Mouse (Mus musculus) C2C12 (cell line): ENCODE measurements at regions not wholly inside any gene's neighbourhood (a gene's known extent, or its start where the extent isn't known, plus 50 kb on each side); places are given as distances from the start of the nearest gene placed in this dataset.

Experiments
- H3K27me3 ChIP-seq: one replicate; pipeline ENCODE4 v1.6.1; 2011; ENCODE audit not compliant: control insufficient read depth, insufficient read depth, insufficient read length
- H3K36me3 ChIP-seq: one replicate; pipeline ENCODE4 v1.6.1; 2011; ENCODE audit not compliant: control insufficient read depth, insufficient read depth
- H3K4me3 ChIP-seq: one replicate; pipeline ENCODE4 v1.5.1; 2011; ENCODE audit warnings: mild to moderate bottlenecking, control low read depth; ENCODE audit not compliant: poor library complexity, insufficient read depth, severe bottlenecking
- H3K79me2 ChIP-seq: one replicate; pipeline ENCODE4 v1.6.1; 2011; ENCODE audit not compliant: control insufficient read depth, insufficient read depth
- H3K79me3 ChIP-seq: one replicate; pipeline ENCODE4 v1.6.1; 2011; ENCODE audit warnings: low read depth, control low read depth
- H3ac ChIP-seq: one replicate; pipeline ENCODE3; 2011; ENCODE audit warnings: low read depth; ENCODE audit not compliant: control insufficient read depth, insufficient read length
- CEBPB ChIP-seq: IDR thresholded peaks from one replicate; pipeline ENCODE4 v1.6.1; 2011; ENCODE audit warnings: low read depth, mild to moderate bottlenecking, control low read depth, moderate library complexity
- CTCF ChIP-seq: IDR thresholded peaks from one replicate; pipeline ENCODE4 v1.5.1; 2011; ENCODE audit not compliant: control insufficient read depth, insufficient read depth, insufficient read length
- FOSL1 ChIP-seq: IDR thresholded peaks from one replicate; pipeline ENCODE4 v1.8.0; 2011; ENCODE audit warnings: mild to moderate bottlenecking, low read length; ENCODE audit not compliant: poor library complexity, insufficient read depth, severe bottlenecking
- MAX ChIP-seq: IDR thresholded peaks from one replicate; pipeline ENCODE4 v1.6.1; 2011; ENCODE audit warnings: mild to moderate bottlenecking, control low read depth
- MYOD1 ChIP-seq: IDR thresholded peaks from one replicate; pipeline ENCODE4 v1.6.1; 2011; ENCODE audit warnings: low read depth; ENCODE audit not compliant: control insufficient read depth, insufficient read length
- MYOG ChIP-seq: IDR thresholded peaks from one replicate; pipeline ENCODE4 v1.6.1; 2011; ENCODE audit not compliant: control insufficient read depth, insufficient read length; ENCODE audit errors: extremely low read depth
- USF1 ChIP-seq: IDR thresholded peaks from one replicate; pipeline ENCODE4 v1.6.1; 2011; ENCODE audit warnings: low read depth, mild to moderate bottlenecking, control low read depth, moderate library complexity

DNA sequence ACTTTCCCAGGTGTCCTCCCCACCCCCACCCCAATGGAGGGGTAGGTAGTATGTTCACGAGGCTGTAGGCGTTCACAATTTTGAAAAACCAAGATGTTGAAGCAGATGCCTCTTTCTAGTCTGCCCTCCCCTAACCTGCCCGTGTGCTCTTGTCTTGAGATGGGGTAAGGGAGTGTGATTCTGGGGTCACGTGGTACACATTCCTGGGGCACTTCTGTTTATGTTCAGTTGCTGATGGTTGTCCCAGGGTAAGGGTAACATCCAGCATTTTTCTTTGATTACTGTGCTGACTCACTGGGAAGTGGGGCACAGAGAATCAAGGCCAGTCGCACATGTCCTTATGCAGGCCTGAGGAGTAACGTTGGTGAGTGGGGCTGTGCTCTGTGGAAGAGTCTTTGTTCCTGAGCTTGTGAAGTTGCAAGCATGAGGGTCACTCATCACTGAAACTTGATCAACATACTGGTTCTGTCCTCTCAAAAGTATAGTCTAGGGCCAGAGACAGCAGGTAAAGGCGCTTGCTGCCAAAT, 110.3 kb downstream of the Evx1 start:
- Histone ChIP-seq H3K36me3 (no peaks in the 10 kb centered on the region), H3K4me3 (no peak overlapping the region), H3ac (no peak overlapping the region), H3K27me3 (no peaks in the 10 kb centered on the region), H3K79me2 (no peaks in the 10 kb centered on the region), H3K79me3 (no peaks in the 10 kb centered on the region)
- no peak for TF ChIP-seq FOSL1
- peak; percentile 85 for TF ChIP-seq USF1
- TF ChIP-seq MYOG = no peak
- TF ChIP-seq MAX = no peak
- no peak for TF ChIP-seq CTCF
- TF ChIP-seq MYOD1 = no peak

DNA sequence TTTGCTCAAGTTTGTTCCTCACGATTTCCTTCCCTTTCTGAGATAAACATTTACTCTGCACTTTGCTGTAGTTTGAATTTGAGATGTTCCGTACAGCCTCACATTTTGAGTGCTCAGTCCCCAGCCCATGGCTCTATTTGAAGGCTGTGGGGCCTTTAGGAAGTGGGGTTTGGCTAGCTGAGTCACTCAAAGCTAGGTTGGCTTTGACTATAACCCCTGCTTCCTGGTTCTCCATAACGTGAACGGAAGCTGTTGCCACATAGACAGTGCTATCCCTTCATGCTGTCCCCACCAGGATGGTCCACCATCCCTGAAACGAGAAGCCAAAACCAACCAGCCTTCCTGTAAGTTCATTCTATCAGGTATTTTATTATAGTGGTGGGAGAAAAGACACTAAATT, 111.1 kb downstream of the Evx1 start:
- Histone ChIP-seq H3K36me3 (no peaks in the 10 kb centered on the region), H3ac (no peak overlapping the region), H3K79me3 (no peaks in the 10 kb centered on the region), H3K4me3 (no peak overlapping the region), H3K27me3 (no peaks in the 10 kb centered on the region), H3K79me2 (no peaks in the 10 kb centered on the region)
- TF ChIP-seq MYOD1 (no peak), USF1 (no peak), FOSL1 (no peak), CEBPB (no peak), CTCF (no peak), MAX (no peak), MYOG (no peak)

DNA sequence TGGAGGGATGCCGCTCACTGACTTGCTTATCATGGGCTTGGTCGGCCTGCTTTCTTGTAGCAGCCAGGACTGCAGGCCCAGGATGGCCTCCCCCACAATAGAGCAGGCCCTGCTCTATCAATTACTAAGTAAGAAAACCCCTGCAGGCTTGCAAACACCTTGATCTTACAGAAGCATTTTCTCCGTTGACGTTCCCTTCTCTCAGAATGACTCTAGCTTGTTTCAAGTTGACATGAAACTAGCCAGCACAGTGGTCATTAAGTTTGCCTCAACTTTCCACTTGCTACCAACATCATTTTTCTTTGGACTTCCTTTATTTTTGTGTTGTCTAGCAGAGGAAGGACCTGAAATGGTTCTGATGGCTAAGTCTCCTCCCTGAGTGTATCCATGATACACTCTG, 111.8 kb downstream of the Evx1 start:
- H3ac ChIP-seq = no peak overlapping the region
- H3K36me3 ChIP-seq = no peaks in the 10 kb centered on the region
- no peak for TF ChIP-seq MAX
- no peak for TF ChIP-seq CTCF
- TF ChIP-seq CEBPB = no peak
- no peak for TF ChIP-seq USF1
- TF ChIP-seq MYOD1 = no peak
- no peak for TF ChIP-seq FOSL1
- no peak for TF ChIP-seq MYOG

DNA sequence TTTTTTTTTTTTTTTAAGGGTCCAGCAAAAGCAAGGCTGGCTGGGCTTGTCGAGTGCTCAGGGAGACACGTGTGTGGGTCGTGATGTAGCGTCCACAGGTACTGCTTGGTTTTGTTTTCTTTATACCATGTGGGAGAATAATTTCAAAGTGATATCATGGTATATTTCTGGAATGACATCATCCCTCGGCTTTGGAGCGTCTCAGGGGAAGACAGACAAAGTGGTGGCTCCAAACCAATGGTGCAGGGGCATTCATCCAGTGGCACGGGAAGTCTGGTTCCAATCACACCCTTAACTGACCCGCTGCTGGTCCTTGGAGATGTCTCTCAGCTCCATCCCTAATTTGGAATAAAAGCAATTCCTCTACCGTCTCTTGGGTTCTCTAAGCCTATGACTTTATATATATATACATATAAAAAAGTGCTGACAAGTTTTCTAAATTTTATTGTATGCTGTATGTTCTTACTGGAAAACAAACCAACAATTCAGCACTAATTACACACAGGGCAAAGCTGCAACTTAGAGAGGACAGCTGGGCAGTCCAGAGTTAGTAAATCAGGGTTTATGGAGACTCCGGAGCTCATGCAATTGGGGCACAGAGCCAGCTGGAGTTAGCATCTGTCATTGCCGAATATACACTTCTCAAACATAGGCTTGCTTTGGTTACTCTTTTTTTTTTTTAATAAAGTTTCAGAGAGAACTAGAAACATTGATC, 115.3 kb downstream of the Evx1 start:
- Histone ChIP-seq H3K36me3 (no peaks in the 10 kb centered on the region), H3K79me3 (no peaks in the 10 kb centered on the region), H3ac (no peak overlapping the region), H3K4me3 (no peak overlapping the region), H3K79me2 (no peaks in the 10 kb centered on the region), H3K27me3 (no peaks in the 10 kb centered on the region)
- TF ChIP-seq MYOD1 (no peak), CTCF (no peak), CEBPB (no peak), MAX (peak; percentile 25)

More for the DNA sequence above, 111.8 kb downstream of the Evx1 start:
- Histone ChIP-seq H3K79me2 (no peaks in the 10 kb centered on the region), H3K4me3 (no peak overlapping the region), H3K27me3 (no peaks in the 10 kb centered on the region), H3K79me3 (no peaks in the 10 kb centered on the region)

DNA sequence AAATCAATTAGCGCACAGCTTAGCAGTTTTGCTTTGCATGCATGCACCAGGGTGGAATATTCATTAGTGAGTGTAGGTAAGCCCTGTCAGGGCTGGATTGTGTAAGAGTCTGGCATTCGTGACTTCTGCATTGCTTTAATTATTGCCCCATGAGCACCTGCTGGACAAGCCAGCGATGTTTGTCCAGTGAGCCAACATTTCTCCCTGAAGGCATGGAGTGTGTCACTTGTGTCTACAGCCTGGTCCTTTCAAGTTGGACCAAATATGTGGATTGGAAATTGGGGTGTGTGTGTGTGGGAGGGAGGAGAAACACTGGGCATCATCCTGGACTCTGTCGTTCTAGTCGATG, 115.9 kb downstream of the Evx1 start:
- Histone ChIP-seq H3ac (no peak overlapping the region), H3K79me3 (no peaks in the 10 kb centered on the region), H3K79me2 (no peaks in the 10 kb centered on the region), H3K36me3 (no peaks in the 10 kb centered on the region), H3K27me3 (no peaks in the 10 kb centered on the region), H3K4me3 (no peak overlapping the region)
- no peak for TF ChIP-seq MAX
- no peak for TF ChIP-seq MYOG
- TF ChIP-seq CEBPB = no peak
- TF ChIP-seq FOSL1 = no peak
- no peak for TF ChIP-seq CTCF
- TF ChIP-seq MYOD1 = no peak
- no peak for TF ChIP-seq USF1

DNA sequence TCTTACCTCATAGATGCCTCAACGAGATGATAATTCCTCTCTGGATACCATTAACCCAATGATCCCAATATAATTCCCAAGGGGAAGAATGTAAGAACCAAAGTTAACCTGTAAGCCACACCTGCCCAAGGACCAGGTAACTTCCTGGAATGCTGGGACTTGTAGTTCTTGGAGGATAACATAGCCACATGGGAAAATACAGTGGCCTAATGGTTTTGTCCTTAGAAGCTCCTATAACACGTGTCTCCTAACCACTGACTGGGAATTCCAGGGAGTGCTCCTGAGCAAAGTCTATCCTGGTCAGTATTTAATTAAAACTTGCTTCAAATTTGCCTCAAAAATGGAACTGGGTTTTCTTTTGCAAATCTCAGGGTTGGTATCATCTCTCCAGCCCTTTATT, 119.9 kb downstream of the Evx1 start:
- TF ChIP-seq USF1 (no peak), MYOD1 (no peak)
- Histone ChIP-seq H3K36me3 (no peaks in the 10 kb centered on the region), H3K27me3 (no peaks in the 10 kb centered on the region), H3K79me3 (no peaks in the 10 kb centered on the region), H3K79me2 (no peaks in the 10 kb centered on the region), H3K4me3 (no peak overlapping the region), H3ac (no peak overlapping the region)
